Mouse (Mus musculus) stomach, embryonic 15.5 days (tissue): ENCODE measurements around the gene Nupr1. TPM values are rescaled to one million over a fixed set of nuclear protein-coding genes. Genes with fewer than 3 reads are reported as not detected.
A peak's percentile ranks its signal among the peaks of the same experiment; 100 is the strongest.

Experiments used
- ATAC-seq: fragments of 200-750 bp; cut with Nextera tagmentation; 2 replicates; pipeline ENCODE4 v1.8.0; 2017; ENCODE audit warnings: low read depth, moderate number of reproducible peaks, moderate TSS enrichment; ENCODE audit not compliant: insufficient read depth, low FRiP score
- H3K27ac ChIP-seq: fragments of 300-500 bp; sonication (generic); 2 replicates; pipeline ENCODE4 v1.5.1; 2015; ENCODE audit warnings: mild to moderate bottlenecking, inconsistent platforms
- H3K27me3 ChIP-seq: fragments of 300-500 bp; sonication (generic); replicated peaks from 2 replicates; pipeline ENCODE4 v1.6.1; 2015; ENCODE audit warnings: inconsistent platforms
- H3K36me3 ChIP-seq: fragments of 300-500 bp; sonication (generic); 2 replicates; pipeline ENCODE4 v1.6.1; 2015; ENCODE audit warnings: inconsistent platforms
- H3K4me1 ChIP-seq: fragments of 300-500 bp; sonication (generic); 2 replicates; pipeline ENCODE4 v1.6.1; 2015; ENCODE audit warnings: inconsistent platforms
- H3K4me2 ChIP-seq: fragments of 300-500 bp; sonication (generic); 2 replicates; pipeline ENCODE4 v1.6.1; 2015; ENCODE audit warnings: mild to moderate bottlenecking, inconsistent platforms
- H3K4me3 ChIP-seq: fragments of 300-500 bp; sonication (generic); replicated peaks from 2 replicates; pipeline ENCODE4 v1.5.1; 2015; ENCODE audit warnings: inconsistent platforms
- H3K9ac ChIP-seq: fragments of 300-500 bp; sonication (generic); 2 replicates; pipeline ENCODE4 v1.6.1; 2015; ENCODE audit warnings: inconsistent platforms
- H3K9me3 ChIP-seq: fragments of 300-500 bp; sonication (generic); 2 replicates; pipeline ENCODE4 v1.6.1; 2016; ENCODE audit warnings: inconsistent platforms
- WGBS: fragments of 180-500 bp; shearing (Covaris S2); methylation state at CpG from one replicate; pipeline ENCODE4 v1.1.7; 2015; 5-methylcytosine and 5-hydroxymethylcytosine counted together
- polyA plus RNA-seq: library from polyadenylated mRNA; unstranded; fragments of >200 nt; fragmentation: Nextera tagmentation; extraction: Ambion mirVana; gene quantifications from 2 replicates; pipeline ENCODE4 v1.2.1, GENCODE M21; 2015

Nupr1 gene
- polyA plus RNA-seq, 1 experiment from 2014 or later = 156 TPM

GRCm38 (mm10) chr7:126587779-126588178 is 42.9 kb downstream of the Nupr1 start:
- H3K27ac ChIP-seq = no peak overlapping the region
- H3K36me3 ChIP-seq = no peaks in the 10 kb centered on the region
- no peak overlapping the region for H3K9ac ChIP-seq
- H3K4me3 ChIP-seq = no peak overlapping the region
- WGBS = 5% methylated on average over 16 of the region's 16 CpGs
- no peaks in the 10 kb centered on the region for H3K27me3 ChIP-seq
- H3K9me3 ChIP-seq = no peaks in the 10 kb centered on the region
- H3K4me1 ChIP-seq = peaks cover 4% of the 10 kb centered on the region; the same call in 1 of the 2 replicates
- peak overlapping the region; percentile 35 for H3K4me2 ChIP-seq
- ATAC-seq = no peak

- H3K36me3 ChIP-seq = no peaks in the 10 kb centered on the region
- no peak for ATAC-seq
- H3K27me3 ChIP-seq = no peaks in the 10 kb centered on the region
- H3K27ac ChIP-seq = no peak overlapping the region
- H3K9me3 ChIP-seq = no peaks in the 10 kb centered on the region
- H3K9ac ChIP-seq = no peak overlapping the region
- H3K4me1 ChIP-seq = peaks cover 7% of the 10 kb centered on the region; the same call in 1 of the 2 replicates
- H3K4me3 ChIP-seq = no peak overlapping the region
- WGBS = 39% methylated on average over 8 of the region's 8 CpGs
- H3K4me2 ChIP-seq = no peak overlapping the region
These were observed 43.8 kb downstream of the Nupr1 start for GRCm38 (mm10) chr7:126586839-126587238.

DNA sequence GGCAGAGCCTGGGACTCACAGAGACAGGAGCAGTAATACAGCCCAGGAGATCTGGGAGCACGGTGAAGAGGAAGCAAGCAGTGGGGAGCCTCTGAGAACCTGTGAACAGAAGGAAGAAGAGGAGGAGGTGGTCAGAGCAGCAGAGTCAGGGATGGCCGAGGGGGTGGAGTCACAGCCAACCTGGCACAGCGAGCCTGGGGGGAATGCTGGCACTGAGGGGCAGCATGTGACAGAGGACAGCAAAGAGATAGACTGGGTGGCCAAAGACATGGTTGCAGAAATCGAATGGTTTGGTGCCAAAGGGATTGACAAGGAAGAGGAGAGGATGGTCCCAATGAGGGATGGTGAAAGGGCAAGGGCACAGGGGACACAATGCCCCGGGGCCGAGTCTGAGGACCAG is 44.9 kb downstream of the Nupr1 start, which contains the start of gene Cln3:
Gene Cln3, minus strand, starts transcription at position 101 of the 400 bp plus-strand sequence.
- no peak within 1 kb of the TSS for H3K4me2 ChIP-seq
- no peak for ATAC-seq
- no peaks in the 10 kb centered on the region for H3K27me3 ChIP-seq
- no peak within 1 kb of the TSS for H3K9ac ChIP-seq
- H3K4me1 ChIP-seq = peaks cover 7% of the 10 kb centered on the region; the same call in 1 of the 2 replicates
- H3K36me3 ChIP-seq = no peaks in the 10 kb centered on the region
- H3K9me3 ChIP-seq = no peaks in the 10 kb centered on the region
- H3K4me3 ChIP-seq = no peak within 1 kb of the TSS
- H3K27ac ChIP-seq = 0 out of 2 replicates have a peak within 1 kb of the TSS, but pooled peaks have one; percentile 5
- 64% methylated on average over 6 of the region's 6 CpGs for WGBS

- ATAC-seq = no peak
- H3K9ac ChIP-seq = no peak within 1 kb of the TSS
- H3K4me1 ChIP-seq = peaks cover 7% of the 10 kb centered on the region; the same call in 1 of the 2 replicates
- no peaks in the 10 kb centered on the region for H3K27me3 ChIP-seq
- peak within 1 kb of the TSS; percentile 80 for H3K4me2 ChIP-seq
- no peaks in the 10 kb centered on the region for H3K36me3 ChIP-seq
- H3K27ac ChIP-seq = peak within 1 kb of the TSS; percentile 80; the same call in 1 of the 2 replicates
- no peaks in the 10 kb centered on the region for H3K9me3 ChIP-seq
- 70% methylated on average over 8 of the region's 8 CpGs for WGBS
- peak within 1 kb of the TSS; percentile 57 for H3K4me3 ChIP-seq
These were observed 46.1 kb downstream of the Nupr1 start, which contains the start of gene Apobr for GRCm38 (mm10) chr7:126584506-126584977. Gene Apobr, plus strand, starts transcription at chr7:126584942.

DNA sequence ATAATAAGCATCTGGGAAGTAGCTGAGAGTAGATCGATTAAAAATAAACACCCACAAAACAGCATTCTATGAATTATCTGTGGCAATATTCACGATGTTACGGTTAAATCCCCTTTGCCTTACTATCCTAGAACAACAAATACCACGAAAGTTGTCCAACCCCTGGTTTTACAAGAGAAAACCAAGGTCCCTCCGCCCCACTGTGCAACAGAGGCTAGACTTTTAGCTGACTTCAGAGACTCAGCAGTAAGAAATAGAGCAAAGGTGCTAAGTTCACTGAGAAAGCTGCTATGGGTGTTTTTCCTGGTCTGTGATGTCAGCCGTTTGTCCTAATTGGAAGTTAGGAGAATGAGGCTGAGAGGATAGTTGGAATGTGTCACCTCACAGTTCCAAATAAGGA is 46.9 kb downstream of the Nupr1 start:
- Histone ChIP-seq H3K4me2 (peak overlapping the region; percentile 80), H3K4me1 (peaks cover 7% of the 10 kb centered on the region; the same call in 1 of the 2 replicates), H3K36me3 (no peaks in the 10 kb centered on the region), H3K27ac (peak overlapping the region; percentile 80), H3K9me3 (no peaks in the 10 kb centered on the region), H3K9ac (no peak overlapping the region), H3K4me3 (peak overlapping the region; percentile 57), H3K27me3 (no peaks in the 10 kb centered on the region)
- 46% methylated on average over 6 of the region's 6 CpGs for WGBS
- no peak for ATAC-seq

DNA sequence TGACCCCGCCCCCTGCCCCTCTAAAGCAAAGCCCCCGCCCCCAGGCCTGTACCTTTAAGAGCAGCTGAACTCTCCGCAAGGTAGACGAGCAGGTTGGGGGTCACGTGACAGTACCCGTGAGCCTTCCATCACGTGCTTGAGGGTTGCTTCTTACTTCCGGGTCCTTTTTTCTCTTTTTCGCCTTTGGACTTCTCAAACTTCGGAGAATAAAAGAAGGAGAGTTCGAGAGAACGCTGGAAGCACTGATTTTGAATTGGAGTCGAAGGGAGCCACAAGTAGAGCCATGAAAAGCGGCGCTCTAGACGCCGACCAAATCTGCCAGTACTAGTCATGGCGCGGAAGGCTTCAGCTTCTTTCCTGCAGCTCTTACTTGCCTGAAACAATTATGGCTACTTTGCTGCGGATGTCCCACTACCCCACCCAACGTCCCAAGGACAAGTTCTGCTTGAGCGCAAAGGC is 47.4 kb downstream of the Nupr1 start:
- Histone ChIP-seq H3K4me1 (peaks cover 7% of the 10 kb centered on the region; the same call in 1 of the 2 replicates), H3K9ac (peak overlapping the region; percentile 20; the same call in 1 of the 2 replicates), H3K4me2 (peak overlapping the region; percentile 80), H3K27ac (peak overlapping the region; percentile 80), H3K4me3 (peak overlapping the region; percentile 57), H3K36me3 (no peaks in the 10 kb centered on the region), H3K27me3 (no peaks in the 10 kb centered on the region), H3K9me3 (no peaks in the 10 kb centered on the region)
- under 1% methylated on average over 22 of the region's 22 CpGs for WGBS
- ATAC-seq = peak; percentile 79

- H3K27ac ChIP-seq = peak overlapping the region; percentile 80
- H3K9ac ChIP-seq = 0 out of 2 replicates have a peak overlapping the region, but pooled peaks have one; percentile 37
- H3K4me2 ChIP-seq = peak overlapping the region; percentile 80
- no peaks in the 10 kb centered on the region for H3K36me3 ChIP-seq
- H3K9me3 ChIP-seq = no peaks in the 10 kb centered on the region
- H3K4me1 ChIP-seq = peaks cover 7% of the 10 kb centered on the region; the same call in 1 of the 2 replicates
- ATAC-seq = peak; percentile 59; the same call in 1 of the 2 replicates
- no peaks in the 10 kb centered on the region for H3K27me3 ChIP-seq
- WGBS = 1% methylated on average over 20 of the region's 20 CpGs
- peak overlapping the region; percentile 57 for H3K4me3 ChIP-seq
These were observed 47.9 kb downstream of the Nupr1 start for GRCm38 (mm10) chr7:126582759-126583158.

- Histone ChIP-seq H3K4me2 (peak overlapping the region; percentile 4; the same call in 1 of the 2 replicates), H3K27me3 (no peaks in the 10 kb centered on the region), H3K4me3 (no peak overlapping the region), H3K9me3 (no peaks in the 10 kb centered on the region), H3K4me1 (peaks cover 7% of the 10 kb centered on the region; the same call in 1 of the 2 replicates), H3K9ac (no peak overlapping the region), H3K27ac (peak overlapping the region; percentile 6; the same call in 1 of the 2 replicates), H3K36me3 (no peaks in the 10 kb centered on the region)
- ATAC-seq = no peak
- 73% methylated on average over 6 of the region's 6 CpGs for WGBS
These were observed 49.0 kb downstream of the Nupr1 start for GRCm38 (mm10) chr7:126581661-126582060.

GRCm38 (mm10) chr7:126579172-126579571 is 51.5 kb downstream of the Nupr1 start:
- no peak for ATAC-seq
- no peaks in the 10 kb centered on the region for H3K27me3 ChIP-seq
- H3K9ac ChIP-seq = no peak overlapping the region
- no peak overlapping the region for H3K27ac ChIP-seq
- H3K9me3 ChIP-seq = no peaks in the 10 kb centered on the region
- peaks cover 6% of the 10 kb centered on the region; the same call in 1 of the 2 replicates for H3K36me3 ChIP-seq
- H3K4me2 ChIP-seq = no peak overlapping the region
- no peak overlapping the region for H3K4me3 ChIP-seq
- 44% methylated on average over 8 of the region's 8 CpGs for whole genome bisulfite sequencing
- H3K4me1 ChIP-seq = peaks cover 7% of the 10 kb centered on the region; the same call in 1 of the 2 replicates

DNA sequence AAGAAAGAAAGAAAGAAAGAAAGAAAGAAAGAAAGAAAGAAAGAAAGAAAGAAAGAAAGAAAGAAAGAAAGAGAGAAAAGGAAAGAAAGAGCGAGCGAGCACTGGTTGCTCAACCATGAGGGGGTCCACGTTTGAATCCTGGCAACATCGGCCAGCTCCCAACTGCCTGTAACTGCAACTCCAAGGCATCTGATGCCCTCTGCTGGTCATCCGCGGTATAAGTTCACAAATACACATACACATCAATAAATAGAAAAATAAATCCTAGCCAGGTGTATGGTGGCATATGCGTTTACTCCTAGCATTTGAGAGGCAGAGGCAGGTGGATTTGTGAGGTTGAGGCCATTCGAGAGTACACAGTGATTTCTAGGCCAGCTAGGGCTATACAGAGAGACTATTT is 53.7 kb downstream of the Nupr1 start:
- Histone ChIP-seq H3K27ac (no peak overlapping the region), H3K4me3 (no peak overlapping the region), H3K4me2 (no peak overlapping the region), H3K27me3 (no peaks in the 10 kb centered on the region), H3K36me3 (peaks cover 6% of the 10 kb centered on the region; the same call in 1 of the 2 replicates), H3K9me3 (no peaks in the 10 kb centered on the region), H3K9ac (no peak overlapping the region), H3K4me1 (no peaks in the 10 kb centered on the region)
- ATAC-seq = no peak
- WGBS = 54% methylated on average over 8 of the region's 8 CpGs
